Mouse (Mus musculus) embryonic fibroblast, embryonic 13.5 days (primary cell): Measurements from ENCODE around the gene 5430419D17Rik. TPM values are rescaled to one million over a fixed set of nuclear protein-coding genes. Genes with fewer than 3 reads are reported as not detected.

Experiments
- H3K27ac ChIP-seq: 2 replicates; pipeline ENCODE4 v1.5.1; 2012; ENCODE audit warnings: low read length, control low read depth, inconsistent platforms; ENCODE audit not compliant: insufficient read depth
- H3K4me1 ChIP-seq: 2 replicates; pipeline ENCODE4 v1.6.1; 2011; ENCODE audit warnings: low read length; ENCODE audit not compliant: control insufficient read depth, insufficient read depth
- H3K4me3 ChIP-seq: 2 replicates; pipeline ENCODE4 v1.5.1; 2011; ENCODE audit warnings: mild to moderate bottlenecking, control low read depth, low read length; ENCODE audit not compliant: insufficient read depth
- CTCF ChIP-seq: IDR thresholded peaks from 2 replicates; pipeline ENCODE4 v1.5.1; 2011; ENCODE audit warnings: mild to moderate bottlenecking, control low read depth, low read length, moderate library complexity, borderline replicate concordance; ENCODE audit not compliant: insufficient read depth
- POLR2A ChIP-seq: IDR thresholded peaks from 2 replicates; pipeline ENCODE4 v1.6.1; 2011; ENCODE audit warnings: low read depth, mild to moderate bottlenecking, control low read depth, low read length, moderate library complexity
- polyA plus RNA-seq: library from polyadenylated mRNA; stranded (reverse); fragments of >200 nt; gene quantifications from 2 replicates; pipeline ENCODE4 v1.2.4, GENCODE M21; 2011; ENCODE audit warnings: low read depth; ENCODE audit not compliant: missing spikeins, insufficient read length

The 5430419D17Rik gene
- polyA plus RNA-seq, 1 experiment, result not detected

GRCm38 (mm10) chr7:131337502-131338068 lies 163.4 kb downstream of the 5430419D17Rik start:
- H3K27ac ChIP-seq, result no peak overlapping the region
- H3K4me3 ChIP-seq, result no peak overlapping the region
- TF ChIP-seq CTCF (no peak), POLR2A (no peak)
- no peaks in the 10 kb centered on the region for H3K4me1 ChIP-seq

GRCm38 (mm10) chr7:131345856-131346541 lies 171.8 kb downstream of the 5430419D17Rik start:
- H3K4me1 ChIP-seq, result no peaks in the 10 kb centered on the region
- TF ChIP-seq POLR2A (no peak), CTCF (no peak)
- no peak overlapping the region for H3K4me3 ChIP-seq
- H3K27ac ChIP-seq, result no peak overlapping the region

Other genes with a start within 250 kb of the 5430419D17Rik start
- gene Htra1, start 238.3 kb upstream of the 5430419D17Rik start, polyA plus RNA-seq, result 195 and 242 TPM in 2 replicates
- not detected in 2 replicates for gene Dmbt1, start 142.3 kb upstream of the 5430419D17Rik start, polyA plus RNA-seq
- gene 4933402N03Rik, start 28.1 kb upstream of the 5430419D17Rik start, polyA plus RNA-seq, result not detected in 2 replicates
- gene Cuzd1, start 147.9 kb downstream of the 5430419D17Rik start, polyA plus RNA-seq, result not detected in 2 replicates
- not detected in 2 replicates for gene Fam24b, start 155.1 kb downstream of the 5430419D17Rik start, polyA plus RNA-seq
- not detected in 2 replicates for gene Fam24a, start 159.5 kb downstream of the 5430419D17Rik start, polyA plus RNA-seq
- 20.2 and 21.2 TPM in 2 replicates for gene 2310057M21Rik, start 188.4 kb downstream of the 5430419D17Rik start, polyA plus RNA-seq
- 41.4 and 44.2 TPM in 2 replicates for gene Pstk, start 196.7 kb downstream of the 5430419D17Rik start, polyA plus RNA-seq
- 29.7 and 30.7 TPM in 2 replicates for gene Ikzf5, start 236.1 kb downstream of the 5430419D17Rik start, polyA plus RNA-seq
- 105 and 109 TPM in 2 replicates for gene Acadsb, start 236.2 kb downstream of the 5430419D17Rik start, polyA plus RNA-seq